24 mouse cellular contexts compared by ENCODE assay signal in the genomic region with DNA sequence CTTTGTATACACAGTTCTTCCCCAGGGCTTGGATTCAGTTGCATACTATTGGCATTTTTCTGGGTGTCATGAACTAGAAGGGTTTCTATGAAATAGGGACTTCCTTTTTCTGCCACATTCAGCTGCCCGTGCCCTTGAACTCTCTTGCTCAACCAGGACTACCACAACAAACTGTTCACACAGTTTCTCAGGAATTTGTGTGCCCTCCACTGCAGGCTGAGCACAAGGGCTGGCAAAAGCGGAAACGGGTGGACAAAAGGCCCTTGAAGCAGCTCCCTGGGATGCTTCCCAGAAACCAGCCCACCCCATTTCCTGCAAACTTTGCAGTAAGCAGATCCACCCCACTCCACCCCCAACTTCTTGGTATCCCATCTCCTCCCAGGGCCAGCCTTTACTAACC. TPM values are rescaled to one million over a fixed set of nuclear protein-coding genes. Genes with fewer than 3 reads are reported as not detected.
DNase-seq lines count a peak whose midpoint lies in the region; ATAC-seq and TF ChIP-seq lines count a peak whose summit lies in the region.
"Had no signal": no experiment of that assay in that cellular context is flagged by ENCODE, and none has a peak within 500 bp of the region (broad histone marks: within the 10 kb centered on the region; RNA-seq: fewer than 3 reads in every experiment).

No protein-coding gene starts in this region.

- intact Hi-C loops in heart, adult 2 months (cut with DNase I) = no loop called here

- H3K27me3 ChIP-seq in heart, adult 2 months (ENCODE audit: control insufficient read depth, insufficient read depth, low read length) = no peaks in the 10 kb centered on the region
- H3K27me3 ChIP-seq: embryonic facial prominence, embryonic 12.5 days; hindbrain, embryonic 13.5 days; liver, embryonic 13.5 days; neural tube, embryonic 12.5 days had no signal

- in situ Hi-C loops in ES-E14 (cut with MboI; ENCODE audit: low sequenced_read_pairs in 2 of 2, unreplicated experiment in 2 of 2) = no loop called here

- H3K27ac ChIP-seq in heart, adult 2 months = no peak overlapping the region
- H3K27ac ChIP-seq in ES-E14 (ENCODE audit: insufficient read depth, low read depth, low read length, poor library complexity, severe bottlenecking) (peak overlapping the region; percentile 58; the same call in 1 of the 2 replicates), macrophage (peak overlapping the region; percentile 46)
- H3K27ac ChIP-seq: embryonic facial prominence, embryonic 12.5 days; hindbrain, embryonic 13.5 days; liver, embryonic 13.5 days; neural tube, embryonic 12.5 days; stomach, postnatal 0 days had no signal

- DNase-seq in heart, adult 2 months = peak; percentile 21 to 48
- DNase-seq in heart, adult 8-10 months (ENCODE audit: low spot score) = no peak
- DNase-seq in ES-E14 (ENCODE audit: low read depth, low spot score) = no peak
- DNase-seq in urinary bladder, adult 18-20 months (ENCODE audit: low spot score in 2 of 2) = no peak
- DNase-seq in ovary, postnatal 10 days (ENCODE audit: low spot score) = no peak
- no peak for DNase-seq in Muller cell, postnatal 12 days (ENCODE audit: inconsistent ontology term)
- DNase-seq: cerebellum, postnatal 36 days; kidney, postnatal 10 days; layer of hippocampus, adult 9-11 months; liver, embryonic 13.5 days; thymus, postnatal 25 days had no signal

- TF ChIP-seq POLR2A in heart, adult 2 months (IDR thresholded peaks at IDR 0.05; ENCODE audit: insufficient read depth, low read depth, low read length) = no peak

- H3K79me2 ChIP-seq in heart, adult 2 months (replicated peaks; ENCODE audit: control insufficient read depth, insufficient read depth, low read length) = no peaks in the 10 kb centered on the region
- H3K79me2 ChIP-seq in macrophage (ENCODE audit: inconsistent target) = peaks cover 50% of the 10 kb centered on the region

- 57% methylated on average over 3 of the region's 3 CpGs for WGBS in heart, adult 2 months
- WGBS in macrophage (ENCODE audit: missing documents) = 30% methylated on average over 2 of the region's 3 CpGs

- no peaks in the 10 kb centered on the region for H3K36me3 ChIP-seq in heart, adult 2 months (ENCODE audit: control insufficient read depth, insufficient read depth, low read length)
- H3K36me3 ChIP-seq in ES-E14 (ENCODE audit: control insufficient read depth, insufficient read depth, low read length, poor library complexity, severe bottlenecking) (no peaks in the 10 kb centered on the region), macrophage (ENCODE audit: inconsistent target) (peaks cover 78% of the 10 kb centered on the region)
- H3K36me3 ChIP-seq: embryonic facial prominence, embryonic 12.5 days; hindbrain, embryonic 13.5 days; liver, embryonic 13.5 days; neural tube, embryonic 12.5 days had no signal

- no peak overlapping the region for H3K4me3 ChIP-seq in heart, adult 2 months
- H3K4me3 ChIP-seq in ES-E14 (ENCODE audit: insufficient read depth in 1 of 2, low read depth in 1 of 2, low read length in 2 of 2, poor library complexity in 1 of 2, severe bottlenecking in 1 of 2) (no peak overlapping the region), macrophage (ENCODE audit: inconsistent target) (no peak overlapping the region)
- H3K4me3 ChIP-seq: embryonic facial prominence, embryonic 12.5 days; hindbrain, embryonic 13.5 days; liver, embryonic 13.5 days; neural tube, embryonic 12.5 days had no signal

- H3K9me3 ChIP-seq in ES-E14 (ENCODE audit: control insufficient read depth, insufficient read depth, low read depth, low read length) = no peaks in the 10 kb centered on the region
- H3K9me3 ChIP-seq: embryonic facial prominence, embryonic 12.5 days; hindbrain, embryonic 13.5 days; liver, embryonic 13.5 days; neural tube, embryonic 12.5 days had no signal

- H3K4me1 ChIP-seq in heart, adult 2 months (ENCODE audit: control insufficient read depth, insufficient read depth, low read length) = no peaks in the 10 kb centered on the region
- peaks cover 5 to 11% of the 10 kb centered on the region in 2 experiments; a peak in 2 of 4 replicates for H3K4me1 ChIP-seq in ES-E14 (ENCODE audit: control insufficient read depth in 2 of 2, insufficient read depth in 2 of 2, low read length in 2 of 2, poor library complexity in 1 of 2)
- H3K4me1 ChIP-seq: hindbrain, embryonic 13.5 days; neural tube, embryonic 12.5 days had no signal

- no peak for TF ChIP-seq CTCF in heart, adult 2 months (IDR thresholded peaks at IDR 0.05)

- ATAC-seq in common myeloid progenitor, adult 5-6 weeks (replicated peaks; ENCODE audit: low read depth, poor library complexity, severe bottlenecking) = peak; percentile 52; the same call in 1 of the 2 replicates
- ATAC-seq: CD4-positive, CD25-positive, alpha-beta regulatory T cell, adult 4 months; intestine, embryonic 16.5 days had no signal

- no peak overlapping the region for H3K9ac ChIP-seq in heart, adult 2 months (ENCODE audit: low read depth, low read length)
- no peak overlapping the region for H3K9ac ChIP-seq in ES-E14 (ENCODE audit: insufficient read depth, low read depth, low read length, poor library complexity, severe bottlenecking)
- H3K9ac ChIP-seq: embryonic facial prominence, embryonic 12.5 days; hindbrain, embryonic 13.5 days; liver, embryonic 13.5 days; neural tube, embryonic 12.5 days had no signal

- TF ChIP-seq EP300 in heart, adult 2 months (IDR thresholded peaks at IDR 0.05; ENCODE audit: insufficient read depth, low read depth, low read length) = no peak

TF ChIP-seq in ES-E14, 5 proteins besides CTCF, POLR2A, EP300 and RAD21:
- TF ChIP-seq HCFC1 (IDR thresholded peaks at IDR 0.05; ENCODE audit: borderline replicate concordance, insufficient read depth, low read length) (no peak), ZC3H11A (IDR thresholded peaks at IDR 0.05; ENCODE audit: borderline replicate concordance, low read depth, low read length) (no peak), CHD2 (IDR thresholded peaks at IDR 0.05; ENCODE audit: low read depth, low read length) (no peak), MAFK (IDR thresholded peaks at IDR 0.05; ENCODE audit: insufficient read depth, low read depth, low read length) (no peak), ZNF384 (IDR thresholded peaks at IDR 0.05; ENCODE audit: low read depth, low read length) (no peak)

RNA-seq across cellular contexts. Expression of a gene that starts 8.8 kb away (rescaled TPM):
- total RNA-seq in heart, adult 2 months (2021) = 1 to 10 TPM; 7.4 to 8.4 TPM
- 10.4 and 10.9 TPM in 2 replicates for polyA plus RNA-seq in heart, adult 2 months (2012; rRNA removed)
- total RNA-seq in heart, adult 8-10 months (2022) = 10 to 100 TPM in 1 of 4 experiments, 1 to 10 TPM in 3; 3.9 to 10.6 (median 5.7) TPM
- 2.4 and 4.5 TPM in 2 replicates for total RNA-seq in ES-E14 (2012; rRNA removed)
- total RNA-seq in common myeloid progenitor, adult 5-6 weeks (2017) = 27.5 and 30.1 TPM in 2 replicates
- 1,000 to 10,000 TPM in 14 of 26 experiments, 100 to 1,000 TPM in 12; 552 to 2,008 (median 1,011) TPM for total RNA-seq in macrophage (2018; cell fraction: chromatin; rRNA removed)
- total RNA-seq in macrophage (2018; cell fraction: cytosol; rRNA removed) = 100 to 1,000 TPM; 224 to 730 (median 474) TPM
- total RNA-seq in macrophage (2018; cell fraction: nucleus; rRNA removed) = 1,000 to 10,000 TPM in 21 of 26 experiments, 100 to 1,000 TPM in 5; 780 to 1,818 (median 1,207) TPM
- polyA plus RNA-seq in macrophage (2018) = 372 to 843 TPM (median 791 TPM) in 3 replicates

RNA-seq across cellular contexts. Expression of a gene that starts 40.2 kb away (rescaled TPM):
- total RNA-seq in heart, adult 2 months (2021) = under 1 TPM; 0.39 to 0.89 TPM
- polyA plus RNA-seq in heart, adult 2 months (2012; rRNA removed) = 1.9 and 2.2 TPM in 2 replicates
- 1 to 10 TPM in 1 of 4 experiments, under 1 TPM in 2, not detected in 1; 0.75 to 1.1 (median 0.86) TPM for total RNA-seq in heart, adult 8-10 months (2022)
- not detected in 2 replicates for total RNA-seq in ES-E14 (2012; rRNA removed)
- total RNA-seq in common myeloid progenitor, adult 5-6 weeks (2017) = 1.4 TPM in 1 of 2 replicates, not detected in the other
- 1 to 10 TPM in 5 of 26 experiments, under 1 TPM in 4, not detected in 17; 0.58 to 2.7 (median 1.1) TPM for total RNA-seq in macrophage (2018; cell fraction: chromatin; rRNA removed)
- 1 to 10 TPM in 2 of 26 experiments, under 1 TPM in 17, not detected in 7; 0.11 to 1.1 (median 0.52) TPM for total RNA-seq in macrophage (2018; cell fraction: cytosol; rRNA removed)
- 1 to 10 TPM in 6 of 26 experiments, under 1 TPM in 7, not detected in 13; 0.46 to 4.4 (median 1.00) TPM for total RNA-seq in macrophage (2018; cell fraction: nucleus; rRNA removed)
- 0.26 to 0.79 TPM (median 0.56 TPM) in 3 replicates for polyA plus RNA-seq in macrophage (2018)
- total RNA-seq: left cerebral cortex, postnatal 25 days; midbrain, postnatal 0 days had no signal
- polyA plus RNA-seq: embryonic facial prominence, embryonic 12.5 days; forebrain, embryonic 11.5 days; hindbrain, embryonic 13.5 days; intestine, embryonic 16.5 days; midbrain, postnatal 0 days; neural tube, embryonic 12.5 days had no signal

RNA-seq across cellular contexts. Expression of a gene that starts 51.1 kb away (rescaled TPM):
- 1 to 10 TPM in 1 of 2 experiments, under 1 TPM in 1; 0.70 to 1.2 TPM for total RNA-seq in heart, adult 2 months (2021)
- polyA plus RNA-seq in heart, adult 2 months (2012; rRNA removed) = 0.79 and 1.4 TPM in 2 replicates
- total RNA-seq in heart, adult 8-10 months (2022) = 1 to 10 TPM in 1 of 4 experiments, under 1 TPM in 2, not detected in 1; 0.22 to 1.4 (median 0.50) TPM
- total RNA-seq in ES-E14 (2012; rRNA removed) = 0.49 TPM in 1 of 2 replicates, not detected in the other
- 1.6 TPM in 1 of 2 replicates, not detected in the other for total RNA-seq in common myeloid progenitor, adult 5-6 weeks (2017)
- total RNA-seq in macrophage (2018; cell fraction: chromatin; rRNA removed) = 10 to 100 TPM in 18 of 26 experiments, 1 to 10 TPM in 8; 2.8 to 51.5 (median 15.7) TPM
- 100 to 1,000 TPM; 164 to 540 (median 249) TPM for total RNA-seq in macrophage (2018; cell fraction: cytosol; rRNA removed)
- total RNA-seq in macrophage (2018; cell fraction: nucleus; rRNA removed) = 100 to 1,000 TPM in 12 of 26 experiments, 10 to 100 TPM in 14; 45.3 to 292 (median 97.1) TPM
- 192 to 337 TPM (median 269 TPM) in 3 replicates for polyA plus RNA-seq in macrophage (2018)
- total RNA-seq: left cerebral cortex, postnatal 25 days; megakaryocyte-erythroid progenitor cell, adult 5-6 weeks; midbrain, postnatal 0 days had no signal

RNA-seq across cellular contexts. Expression of a gene that starts 54.8 kb away (rescaled TPM):
- total RNA-seq in heart, adult 2 months (2021) = not detected
- not detected in 2 replicates for polyA plus RNA-seq in heart, adult 2 months (2012; rRNA removed)
- total RNA-seq in heart, adult 8-10 months (2022) = not detected
- 0.16 TPM in 1 of 2 replicates, not detected in the other for total RNA-seq in ES-E14 (2012; rRNA removed)
- not detected in 2 replicates for total RNA-seq in common myeloid progenitor, adult 5-6 weeks (2017)
- 1 to 10 TPM in 2 of 26 experiments, under 1 TPM in 1, not detected in 23; 0.49 to 6.0 (median 1.0) TPM for total RNA-seq in macrophage (2018; cell fraction: chromatin; rRNA removed)
- under 1 TPM in 19 of 26 experiments, not detected in 7; 0.11 to 0.67 (median 0.24) TPM for total RNA-seq in macrophage (2018; cell fraction: cytosol; rRNA removed)
- 1 to 10 TPM in 5 of 26 experiments, under 1 TPM in 7, not detected in 14; 0.43 to 5.2 (median 0.76) TPM for total RNA-seq in macrophage (2018; cell fraction: nucleus; rRNA removed)
- 0.47 to 0.68 TPM in 2 of 3 replicates, not detected in the other for polyA plus RNA-seq in macrophage (2018)
- total RNA-seq: gastrocnemius, postnatal 4 days had no signal
- polyA plus RNA-seq: CD4-positive, CD25-positive, alpha-beta regulatory T cell, adult 4 months; embryonic facial prominence, embryonic 12.5 days; forebrain, embryonic 11.5 days; liver, embryonic 13.5 days had no signal

Comparison
In these comparisons a context has a peak if more than half of its experiments do, and no peak if none do; other contexts are left out.
1. DNase-seq: peak in heart, adult 2 months (2 of 2); none in heart, adult 8-10 months (single experiment), ES-E14 (single experiment), urinary bladder, adult 18-20 months (0 of 2), ovary, postnatal 10 days (single experiment) and Muller cell, postnatal 12 days (single experiment).